26 mouse cellular contexts compared by ENCODE assay signal in genomic region chr12:85022071-85022470, GRCm38 (mm10).
"Had no signal": no experiment of that assay in that cellular context is flagged by ENCODE, and none has a peak within 500 bp of the region (broad histone marks: within the 10 kb centered on the region; RNA-seq: fewer than 3 reads in every experiment).

No protein-coding gene starts in this region.

- H3K4me3 ChIP-seq: gastrocnemius, adult 2 months; heart, embryonic 13.5 days; heart, embryonic 15.5 days; hindbrain, embryonic 13.5 days; hindbrain, embryonic 15.5 days; kidney, embryonic 15.5 days; left cerebral cortex, adult 2 months; limb, embryonic 10.5 days; limb, embryonic 12.5 days; liver, embryonic 13.5 days had no signal

- ATAC-seq: hindbrain, postnatal 0 days; intestine, embryonic 16.5 days had no signal

- H3K9ac ChIP-seq: heart, embryonic 13.5 days; heart, embryonic 15.5 days; hindbrain, embryonic 13.5 days; hindbrain, embryonic 15.5 days; kidney, embryonic 15.5 days; limb, embryonic 12.5 days; liver, embryonic 13.5 days had no signal

- H3K27ac ChIP-seq: gastrocnemius, adult 2 months; heart, embryonic 13.5 days; heart, embryonic 15.5 days; hindbrain, embryonic 13.5 days; hindbrain, embryonic 15.5 days; hindbrain, postnatal 0 days; kidney, embryonic 15.5 days; kidney, postnatal 0 days; left cerebral cortex, adult 2 months; limb, embryonic 10.5 days; limb, embryonic 12.5 days; liver, embryonic 13.5 days had no signal

- H3K4me2 ChIP-seq: heart, embryonic 11.5 days; heart, embryonic 13.5 days; heart, embryonic 15.5 days; hindbrain, embryonic 13.5 days; hindbrain, embryonic 15.5 days; kidney, embryonic 15.5 days; limb, embryonic 12.5 days; liver, embryonic 11.5 days; liver, embryonic 13.5 days had no signal

- DNase-seq: gastrocnemius, adult 2 months; gastrocnemius, postnatal 10 days; gastrocnemius, postnatal 25 days; heart, adult 18-20 months; heart, postnatal 14 days; heart, postnatal 36 days; kidney, adult 11 months; kidney, adult 2 months; kidney, adult 9 months; kidney, postnatal 14 days; kidney, postnatal 36 days; liver; liver, embryonic 13.5 days had no signal

- H3K27me3 ChIP-seq: heart, embryonic 13.5 days; heart, embryonic 15.5 days; hindbrain, embryonic 13.5 days; hindbrain, embryonic 15.5 days; kidney, embryonic 15.5 days; limb, embryonic 12.5 days; liver, embryonic 13.5 days had no signal

- H3K4me1 ChIP-seq: heart, embryonic 13.5 days; heart, embryonic 15.5 days; hindbrain, embryonic 13.5 days; hindbrain, embryonic 15.5 days; kidney, embryonic 15.5 days; limb, embryonic 10.5 days; limb, embryonic 12.5 days had no signal

- H3K36me3 ChIP-seq: heart, embryonic 15.5 days had no signal

- H3K9me3 ChIP-seq: heart, embryonic 13.5 days; heart, embryonic 15.5 days; hindbrain, embryonic 13.5 days; hindbrain, embryonic 15.5 days; kidney, embryonic 15.5 days; limb, embryonic 10.5 days; limb, embryonic 12.5 days; liver, embryonic 13.5 days had no signal
